Mouse (Mus musculus): ENCODE measurements around the gene Spo11.

DNA sequence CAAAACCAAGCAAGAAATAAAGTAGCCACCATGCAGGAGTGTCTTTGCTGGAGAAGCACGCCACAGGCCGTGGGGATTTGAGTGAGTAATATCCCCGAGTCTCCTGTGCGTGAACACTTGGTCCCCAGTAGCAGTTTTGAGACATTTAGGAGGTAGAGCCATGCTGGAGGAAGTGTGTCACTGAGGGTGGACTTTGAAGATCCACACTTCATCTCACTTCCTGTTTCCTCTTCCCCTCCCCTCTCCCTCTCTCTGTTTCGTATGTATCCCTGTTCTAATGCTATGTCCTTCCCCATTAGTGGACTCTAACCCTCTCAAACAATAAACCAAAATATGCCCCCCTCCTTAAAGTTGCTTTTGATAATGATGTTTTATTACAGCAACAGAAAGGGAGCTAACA is 11.0 kb upstream of the Spo11 start:
- TF ChIP-seq CTCF (IDR thresholded peaks at IDR 0.05; ENCODE audit: insufficient read depth, low read depth, low read length) (no peak), POLR2A (IDR thresholded peaks at IDR 0.05; ENCODE audit: insufficient read depth, low read depth, low read length) (no peak)
